Mouse (Mus musculus): ENCODE results near the gene Kif9. TPM values are rescaled to one million over a fixed set of nuclear protein-coding genes. Genes with fewer than 3 reads are reported as not detected.

Gene Kif9
- polyA plus RNA-seq, 1 experiment: 1.2 TPM

DNA sequence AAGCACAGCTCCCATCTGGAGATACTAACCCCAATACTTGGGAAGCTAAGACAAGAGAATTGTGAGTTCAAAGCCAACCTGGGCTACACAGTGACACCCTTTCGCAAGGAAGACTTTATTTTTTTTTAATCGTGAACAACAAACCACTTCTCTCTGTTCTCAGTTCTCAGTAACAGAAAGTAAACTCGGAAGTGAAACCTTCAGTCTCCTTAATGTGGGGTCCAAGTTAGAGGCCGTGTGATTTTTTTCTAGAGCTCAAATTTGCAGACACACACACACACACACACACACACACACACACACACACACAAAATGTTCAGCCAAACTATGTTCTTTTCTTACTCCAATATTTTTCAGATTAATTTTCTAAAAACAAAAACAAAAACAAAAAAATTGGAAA is 1.9 kb downstream of the Kif9 start:
- Histone ChIP-seq H3K4me1 (ENCODE audit: control insufficient read depth, insufficient read depth, low read length) (no peaks in the 10 kb centered on the region), H3K9me3 (replicated peaks; ENCODE audit: control insufficient read depth, insufficient read depth, low read length, poor library complexity, severe bottlenecking) (no peaks in the 10 kb centered on the region), H3K9ac (ENCODE audit: low read depth, poor library complexity, severe bottlenecking) (no peak overlapping the region), H3K36me3 (ENCODE audit: control insufficient read depth, insufficient read depth, low read length, poor library complexity, severe bottlenecking) (no peaks in the 10 kb centered on the region), H3K27me3 (ENCODE audit: control insufficient read depth, insufficient read depth, low read length, poor library complexity, severe bottlenecking) (no peaks in the 10 kb centered on the region), H3K4me3 (ENCODE audit: low read depth, low read length) (no peak overlapping the region), H3K27ac (ENCODE audit: insufficient read depth, low read length) (no peak overlapping the region)
- no peak for TF ChIP-seq EP300 (IDR thresholded peaks at IDR 0.05; ENCODE audit: insufficient read depth, low read depth, low read length)
- TF ChIP-seq CTCF (IDR thresholded peaks at IDR 0.05; ENCODE audit: low read depth, low read length): no peak
- no peak for TF ChIP-seq POLR2A (IDR thresholded peaks at IDR 0.05; ENCODE audit: insufficient read depth, low read length)

DNA sequence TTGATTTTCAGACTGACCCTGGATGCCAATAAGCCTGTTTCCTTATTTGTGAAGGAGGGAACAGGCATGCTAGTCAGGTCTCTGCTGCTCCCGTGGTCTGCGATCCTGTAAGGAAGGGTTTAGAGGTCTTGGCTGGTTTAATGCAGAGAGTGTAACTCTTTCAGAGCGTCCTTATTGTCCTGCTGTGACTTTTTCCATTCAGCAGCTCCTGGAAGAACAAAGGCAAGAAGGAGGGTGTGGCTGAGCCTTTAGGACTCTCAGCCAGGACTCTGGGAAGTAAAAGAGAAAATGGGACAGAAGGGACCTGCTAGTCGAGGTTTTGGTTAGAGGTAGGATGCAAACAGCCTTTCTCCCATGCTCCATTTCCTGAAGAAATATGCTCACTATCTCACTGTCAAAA is 12.1 kb downstream of the Kif9 start:
- H3K27ac ChIP-seq (ENCODE audit: insufficient read depth, low read length): peak overlapping the region; percentile 53; the same call in 1 of the 2 replicates
- peaks cover 2% of the 10 kb centered on the region for H3K4me1 ChIP-seq (ENCODE audit: control insufficient read depth, insufficient read depth, low read length)

DNA sequence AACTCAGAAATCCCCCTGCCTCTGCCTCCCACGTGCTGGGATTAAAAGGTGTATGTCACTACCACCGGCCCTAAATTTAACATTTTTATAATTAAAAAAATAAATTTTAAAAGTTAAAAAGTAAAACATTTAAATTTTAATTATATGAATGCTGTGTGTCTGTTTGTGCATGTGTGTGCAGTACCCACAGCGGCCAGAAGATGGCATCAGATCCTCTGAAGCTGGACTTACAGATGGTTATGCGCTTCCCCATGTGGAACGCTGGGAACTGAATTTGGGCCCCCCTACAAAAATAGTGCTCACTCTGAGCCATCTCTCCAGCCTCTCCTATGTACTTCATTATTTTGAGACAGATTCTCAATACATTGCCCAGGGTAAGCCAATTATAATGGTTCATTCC is 14.2 kb downstream of the Kif9 start:
- no peak for TF ChIP-seq POLR2A (IDR thresholded peaks at IDR 0.05; ENCODE audit: insufficient read depth, low read length)
- peak; percentile 42 for TF ChIP-seq CTCF (IDR thresholded peaks at IDR 0.05; ENCODE audit: low read depth, low read length)
- TF ChIP-seq EP300 (IDR thresholded peaks at IDR 0.05; ENCODE audit: insufficient read depth, low read depth, low read length): no peak
- no peak overlapping the region for H3K4me3 ChIP-seq (ENCODE audit: low read depth, low read length)
- H3K4me1 ChIP-seq (ENCODE audit: control insufficient read depth, insufficient read depth, low read length): peaks cover 2% of the 10 kb centered on the region
- H3K36me3 ChIP-seq (ENCODE audit: control insufficient read depth, insufficient read depth, low read length, poor library complexity, severe bottlenecking): no peaks in the 10 kb centered on the region
- H3K27ac ChIP-seq (ENCODE audit: insufficient read depth, low read length): no peak overlapping the region
- no peaks in the 10 kb centered on the region for H3K27me3 ChIP-seq (ENCODE audit: control insufficient read depth, insufficient read depth, low read length, poor library complexity, severe bottlenecking)
- no peaks in the 10 kb centered on the region; the same call in 1 of the 2 replicates for H3K9me3 ChIP-seq (replicated peaks; ENCODE audit: control insufficient read depth, insufficient read depth, low read length, poor library complexity, severe bottlenecking)
- H3K9ac ChIP-seq (ENCODE audit: low read depth, poor library complexity, severe bottlenecking): no peak overlapping the region

More for the DNA sequence above, 12.1 kb downstream of the Kif9 start:
- Histone ChIP-seq H3K4me3 (ENCODE audit: low read depth, low read length) (no peak overlapping the region), H3K9me3 (replicated peaks; ENCODE audit: control insufficient read depth, insufficient read depth, low read length, poor library complexity, severe bottlenecking) (no peaks in the 10 kb centered on the region; the same call in 1 of the 2 replicates), H3K36me3 (ENCODE audit: control insufficient read depth, insufficient read depth, low read length, poor library complexity, severe bottlenecking) (no peaks in the 10 kb centered on the region), H3K9ac (ENCODE audit: low read depth, poor library complexity, severe bottlenecking) (no peak overlapping the region), H3K27me3 (ENCODE audit: control insufficient read depth, insufficient read depth, low read length, poor library complexity, severe bottlenecking) (no peaks in the 10 kb centered on the region)
- TF ChIP-seq CTCF (IDR thresholded peaks at IDR 0.05; ENCODE audit: low read depth, low read length): no peak
- no peak for TF ChIP-seq EP300 (IDR thresholded peaks at IDR 0.05; ENCODE audit: insufficient read depth, low read depth, low read length)
- TF ChIP-seq POLR2A (IDR thresholded peaks at IDR 0.05; ENCODE audit: insufficient read depth, low read length): no peak

DNA sequence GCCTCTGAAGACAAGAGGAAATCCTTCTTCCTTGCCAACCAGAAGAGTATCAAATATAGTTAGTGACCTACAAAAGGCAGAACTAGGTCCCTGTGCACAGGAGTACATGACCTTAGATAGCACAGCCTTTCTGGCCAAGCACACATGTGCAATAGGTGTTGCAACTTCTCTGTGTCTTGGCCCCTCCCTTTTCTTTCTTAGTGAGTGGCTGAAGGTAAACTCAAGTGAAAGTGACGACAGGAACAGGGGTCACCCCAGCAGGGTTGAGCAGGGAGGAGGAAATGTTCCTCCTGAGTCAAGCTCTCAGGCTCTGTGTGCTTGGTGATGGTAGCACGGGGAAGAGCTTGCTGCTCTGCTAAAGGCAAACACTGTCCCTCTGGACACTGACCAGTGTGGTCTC is 49.0 kb downstream of the Kif9 start:
- H3K36me3 ChIP-seq (ENCODE audit: control insufficient read depth, insufficient read depth, low read length, poor library complexity, severe bottlenecking): no peaks in the 10 kb centered on the region; the same call in 1 of the 2 replicates
- no peaks in the 10 kb centered on the region for H3K27me3 ChIP-seq (ENCODE audit: control insufficient read depth, insufficient read depth, low read length, poor library complexity, severe bottlenecking)
- no peak overlapping the region for H3K27ac ChIP-seq (ENCODE audit: insufficient read depth, low read length)
- no peaks in the 10 kb centered on the region for H3K9me3 ChIP-seq (replicated peaks; ENCODE audit: control insufficient read depth, insufficient read depth, low read length, poor library complexity, severe bottlenecking)
- no peak overlapping the region for H3K4me3 ChIP-seq (ENCODE audit: low read depth, low read length)
- H3K4me1 ChIP-seq (ENCODE audit: control insufficient read depth, insufficient read depth, low read length): no peaks in the 10 kb centered on the region
- TF ChIP-seq POLR2A (IDR thresholded peaks at IDR 0.05; ENCODE audit: insufficient read depth, low read length): no peak
- no peak for TF ChIP-seq EP300 (IDR thresholded peaks at IDR 0.05; ENCODE audit: insufficient read depth, low read depth, low read length)
- no peak for TF ChIP-seq CTCF (IDR thresholded peaks at IDR 0.05; ENCODE audit: low read depth, low read length)
- no peak overlapping the region for H3K9ac ChIP-seq (ENCODE audit: low read depth, poor library complexity, severe bottlenecking)

DNA sequence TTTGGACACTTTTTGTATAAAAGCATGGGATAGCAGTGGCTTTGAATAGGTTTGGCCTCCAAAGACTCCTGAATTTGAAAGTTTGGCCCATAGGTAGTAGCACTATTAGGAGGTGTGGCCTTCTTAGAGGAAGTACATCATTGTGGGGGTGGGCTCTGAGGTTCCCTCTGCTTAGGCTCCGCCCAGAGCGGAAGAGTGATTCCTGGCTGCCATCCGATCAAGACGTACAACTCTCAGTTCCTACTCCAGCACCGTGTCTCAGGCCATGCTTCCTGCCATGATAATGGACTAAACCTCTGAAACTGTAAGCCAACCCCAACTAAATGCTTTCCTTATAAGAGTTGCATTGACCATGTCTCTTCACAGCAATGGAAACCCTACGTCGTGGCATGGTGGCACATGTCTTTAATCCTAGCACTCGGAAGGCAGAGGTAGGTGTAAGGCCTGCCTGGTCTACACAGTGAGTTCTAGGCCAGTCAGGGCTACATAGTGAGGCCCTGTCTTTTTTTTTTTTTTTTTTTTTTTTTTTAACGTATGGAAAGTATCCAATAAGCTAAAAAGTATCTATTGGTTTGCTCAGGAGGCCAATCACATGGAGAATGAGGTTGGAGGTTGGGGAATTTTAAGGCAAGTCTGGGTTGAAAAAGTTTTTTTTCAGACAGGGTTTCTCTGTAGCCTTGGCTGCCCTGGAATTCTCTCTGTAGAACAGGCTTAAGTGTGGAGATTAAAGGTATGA is 52.4 kb downstream of the Kif9 start:
- peak overlapping the region; percentile 78 for H3K9ac ChIP-seq (ENCODE audit: low read depth, poor library complexity, severe bottlenecking)
- TF ChIP-seq EP300 (IDR thresholded peaks at IDR 0.05; ENCODE audit: insufficient read depth, low read depth, low read length) (no peak), CTCF (IDR thresholded peaks at IDR 0.05; ENCODE audit: low read depth, low read length) (no peak), POLR2A (IDR thresholded peaks at IDR 0.05; ENCODE audit: insufficient read depth, low read length) (peak; percentile 96)
- H3K9me3 ChIP-seq (replicated peaks; ENCODE audit: control insufficient read depth, insufficient read depth, low read length, poor library complexity, severe bottlenecking): no peaks in the 10 kb centered on the region
- no peaks in the 10 kb centered on the region for H3K4me1 ChIP-seq (ENCODE audit: control insufficient read depth, insufficient read depth, low read length)
- H3K36me3 ChIP-seq (ENCODE audit: control insufficient read depth, insufficient read depth, low read length, poor library complexity, severe bottlenecking): no peaks in the 10 kb centered on the region; the same call in 1 of the 2 replicates
- H3K27ac ChIP-seq (ENCODE audit: insufficient read depth, low read length): no peak overlapping the region
- peak overlapping the region; percentile 98 for H3K4me3 ChIP-seq (ENCODE audit: low read depth, low read length)
- H3K27me3 ChIP-seq (ENCODE audit: control insufficient read depth, insufficient read depth, low read length, poor library complexity, severe bottlenecking): no peaks in the 10 kb centered on the region

DNA sequence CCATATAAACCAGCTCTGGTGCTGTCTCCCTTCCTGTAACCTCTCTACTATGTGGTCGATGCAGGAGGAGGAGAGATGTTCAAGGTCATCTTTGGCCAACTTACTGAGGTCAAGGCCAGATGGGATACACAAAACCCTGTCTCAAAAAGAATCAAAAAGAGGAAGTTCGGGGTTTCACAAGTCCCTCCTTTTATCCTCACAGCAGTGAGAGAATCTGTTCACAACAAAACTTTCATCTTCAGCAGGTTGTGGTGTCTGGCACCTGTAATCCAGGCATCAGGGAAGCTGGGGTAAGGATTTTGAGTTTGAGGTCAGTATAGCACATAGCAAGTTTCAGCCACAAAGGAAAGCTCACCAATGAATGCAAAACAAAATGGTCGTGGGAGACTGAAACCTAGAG is 53.9 kb downstream of the Kif9 start:
- TF ChIP-seq POLR2A (IDR thresholded peaks at IDR 0.05; ENCODE audit: insufficient read depth, low read length) (no peak), CTCF (IDR thresholded peaks at IDR 0.05; ENCODE audit: low read depth, low read length) (no peak), EP300 (IDR thresholded peaks at IDR 0.05; ENCODE audit: insufficient read depth, low read depth, low read length) (no peak)
- H3K4me1 ChIP-seq (ENCODE audit: control insufficient read depth, insufficient read depth, low read length): no peaks in the 10 kb centered on the region
- H3K36me3 ChIP-seq (ENCODE audit: control insufficient read depth, insufficient read depth, low read length, poor library complexity, severe bottlenecking): no peaks in the 10 kb centered on the region; the same call in 1 of the 2 replicates
- no peaks in the 10 kb centered on the region for H3K27me3 ChIP-seq (ENCODE audit: control insufficient read depth, insufficient read depth, low read length, poor library complexity, severe bottlenecking)
- H3K9ac ChIP-seq (ENCODE audit: low read depth, poor library complexity, severe bottlenecking): no peak overlapping the region
- H3K27ac ChIP-seq (ENCODE audit: insufficient read depth, low read length): no peak overlapping the region
- H3K4me3 ChIP-seq (ENCODE audit: low read depth, low read length): no peak overlapping the region
- no peaks in the 10 kb centered on the region for H3K9me3 ChIP-seq (replicated peaks; ENCODE audit: control insufficient read depth, insufficient read depth, low read length, poor library complexity, severe bottlenecking)
